Mouse (Mus musculus) E14TG2a.4 (cell line): ENCODE data around the gene Ranbp9.

Experiments used
- CTCF ChIP-seq: conservative IDR thresholded peaks from 2 replicates; pipeline ENCODE4 v1.5.1; 2014; ENCODE audit warnings: low read length
- NANOG ChIP-seq: IDR thresholded peaks from 2 replicates; pipeline ENCODE4 v1.6.1; 2014; ENCODE audit warnings: borderline replicate concordance, low read length, mixed read lengths
- POU5F1 ChIP-seq: IDR thresholded peaks from 2 replicates; pipeline ENCODE4 v1.6.1; 2014; ENCODE audit warnings: low read length, borderline replicate concordance

GRCm38 (mm10) chr13:43353356-43353755, 127.7 kb downstream of the Ranbp9 start:
- TF ChIP-seq CTCF, result no peak
- no peak for TF ChIP-seq NANOG
- TF ChIP-seq POU5F1, result no peak
